Mouse (Mus musculus) embryonic facial prominence, embryonic 14.5 days (tissue): ENCODE measurements around the gene Sctr. TPM values are rescaled to one million over a fixed set of nuclear protein-coding genes. Genes with fewer than 3 reads are reported as not detected.
A peak's percentile ranks its signal among the peaks of the same experiment; 100 is the strongest.

Experiments
- ATAC-seq: fragments of 200-750 bp; cut with Nextera tagmentation; 2 replicates; pipeline ENCODE4 v1.8.0; 2017; ENCODE audit warnings: low read depth, moderate number of reproducible peaks, moderate TSS enrichment
- DNase-seq: peaks from one replicate; pipeline ENCODE4 v3.0.0-alpha.2; 2015; ENCODE audit warnings: low spot score
- H3K27ac ChIP-seq: fragments of 300-500 bp; sonication (generic); replicated peaks from 2 replicates; pipeline ENCODE4 v1.5.1; 2014; ENCODE audit warnings: low read depth, mild to moderate bottlenecking, low read length, moderate library complexity
- H3K27me3 ChIP-seq: fragments of 300-500 bp; sonication (generic); replicated peaks from 2 replicates; pipeline ENCODE4 v1.6.1; 2014; ENCODE audit warnings: low read length; ENCODE audit not compliant: control insufficient read depth, insufficient read depth
- H3K36me3 ChIP-seq: fragments of 300-500 bp; sonication (generic); 2 replicates; pipeline ENCODE4 v1.6.1; 2014; ENCODE audit warnings: low read length, mixed read lengths; ENCODE audit not compliant: control insufficient read depth, insufficient read depth
- H3K4me1 ChIP-seq: fragments of 300-500 bp; sonication (generic); 2 replicates; pipeline ENCODE4 v1.6.1; 2014; ENCODE audit warnings: antibody characterized with exemption, low read length; ENCODE audit not compliant: control insufficient read depth, insufficient read depth
- H3K4me2 ChIP-seq: fragments of 300-500 bp; sonication (generic); 2 replicates; pipeline ENCODE4 v1.6.1; 2014; ENCODE audit warnings: low read depth, mild to moderate bottlenecking, low read length, moderate library complexity, mixed read lengths
- H3K4me3 ChIP-seq: fragments of 300-500 bp; sonication (generic); 2 replicates; pipeline ENCODE4 v1.5.1; 2014; ENCODE audit warnings: low read depth, mild to moderate bottlenecking, low read length
- H3K9ac ChIP-seq: fragments of 300-500 bp; sonication (generic); 2 replicates; pipeline ENCODE4 v1.6.1; 2014; ENCODE audit warnings: low read depth, mild to moderate bottlenecking, low read length, moderate library complexity, mixed read lengths
- H3K9me3 ChIP-seq: fragments of 300-500 bp; sonication (generic); 2 replicates; pipeline ENCODE4 v1.6.1; 2016; ENCODE audit warnings: low read length; ENCODE audit not compliant: control insufficient read depth
- WGBS: fragments of 180-500 bp; shearing (Covaris S2); extraction: QIAGEN DNeasy Blood & Tissue Kit; methylation state at CpG from one replicate; pipeline ENCODE4 v1.1.7; 2014; 5-methylcytosine and 5-hydroxymethylcytosine counted together
- polyA plus RNA-seq: library from polyadenylated mRNA; unstranded; fragments of >200 nt; fragmentation: Nextera tagmentation; extraction: Ambion mirVana; gene quantifications from 2 replicates; pipeline ENCODE4 v1.2.1, GENCODE M21; 2014

Gene Sctr
- polyA plus RNA-seq, 1 experiment from 2014 or later = 0.39 TPM

DNA sequence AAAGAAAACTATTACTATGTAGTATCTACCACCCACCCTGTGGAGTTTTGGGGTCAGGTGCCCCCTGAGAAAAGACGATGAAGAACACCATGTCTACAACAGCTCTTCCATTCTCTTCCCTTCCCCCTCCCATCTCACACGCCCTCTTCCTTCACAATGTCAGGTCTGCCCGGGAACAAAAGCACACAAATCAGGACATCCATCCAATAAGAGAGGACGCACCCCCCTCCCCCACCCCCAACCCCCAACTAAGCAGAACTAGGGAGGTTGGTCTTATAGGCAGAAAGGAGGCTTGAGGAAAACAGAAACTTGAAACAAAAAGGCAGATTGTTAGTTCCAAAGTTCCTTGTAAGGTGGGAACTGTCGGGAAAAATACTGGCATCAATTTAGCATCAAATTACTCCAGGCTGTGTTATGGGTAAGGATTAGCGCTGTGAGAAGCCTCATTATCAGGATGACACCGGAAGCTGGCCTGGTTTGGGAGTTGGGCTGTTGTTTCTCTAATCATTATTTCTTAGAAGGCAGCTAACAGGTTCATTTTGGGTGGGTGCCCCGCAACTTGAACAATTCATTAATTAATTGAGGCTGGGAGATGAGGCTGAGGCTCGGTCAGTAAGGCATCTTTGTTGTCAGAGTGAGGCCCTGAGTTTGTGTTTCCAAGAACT is 71.2 kb downstream of the Sctr start:
- no peak overlapping the region for H3K4me2 ChIP-seq
- peaks cover 14% of the 10 kb centered on the region for H3K27me3 ChIP-seq
- no peak overlapping the region for H3K4me3 ChIP-seq
- ATAC-seq (no peak), DNase-seq (no peak)
- no peaks in the 10 kb centered on the region for H3K9me3 ChIP-seq
- no peaks in the 10 kb centered on the region for H3K36me3 ChIP-seq
- WGBS = 17% methylated on average over 9 of the region's 9 CpGs
- no peak overlapping the region for H3K9ac ChIP-seq
- H3K4me1 ChIP-seq = 0 out of 2 replicates have a peak, but pooled peaks cover 8% of the 10 kb centered on the region
- H3K27ac ChIP-seq = no peak overlapping the region

DNA sequence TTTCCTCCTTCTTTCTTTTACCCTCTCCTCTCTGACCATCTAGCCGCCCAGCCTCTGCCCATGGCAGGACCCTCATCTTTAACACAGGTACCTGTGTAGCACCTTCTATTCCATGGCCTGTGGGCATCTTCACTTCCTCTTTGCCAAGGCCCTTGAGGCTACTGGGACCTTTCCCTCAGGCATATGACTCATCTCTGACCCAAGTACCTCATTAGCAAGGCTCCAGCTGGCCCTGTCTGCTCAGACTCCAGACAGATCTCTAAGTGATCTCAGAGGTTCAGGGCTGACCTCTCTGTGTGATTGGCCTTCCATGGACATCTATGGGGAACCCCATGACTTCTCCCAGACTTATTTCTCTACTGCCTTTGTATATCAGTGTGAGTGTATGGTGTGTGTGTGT is 73.9 kb downstream of the Sctr start:
- Histone ChIP-seq H3K4me3 (no peak overlapping the region), H3K4me1 (peaks cover 4% of the 10 kb centered on the region; the same call in 1 of the 2 replicates), H3K9me3 (no peaks in the 10 kb centered on the region), H3K9ac (no peak overlapping the region), H3K27me3 (no peaks in the 10 kb centered on the region), H3K36me3 (no peaks in the 10 kb centered on the region), H3K4me2 (no peak overlapping the region), H3K27ac (no peak overlapping the region)
- DNase-seq (no peak), ATAC-seq (no peak)
- WGBS = 90% methylated on average over 1 of the region's 1 CpGs

DNA sequence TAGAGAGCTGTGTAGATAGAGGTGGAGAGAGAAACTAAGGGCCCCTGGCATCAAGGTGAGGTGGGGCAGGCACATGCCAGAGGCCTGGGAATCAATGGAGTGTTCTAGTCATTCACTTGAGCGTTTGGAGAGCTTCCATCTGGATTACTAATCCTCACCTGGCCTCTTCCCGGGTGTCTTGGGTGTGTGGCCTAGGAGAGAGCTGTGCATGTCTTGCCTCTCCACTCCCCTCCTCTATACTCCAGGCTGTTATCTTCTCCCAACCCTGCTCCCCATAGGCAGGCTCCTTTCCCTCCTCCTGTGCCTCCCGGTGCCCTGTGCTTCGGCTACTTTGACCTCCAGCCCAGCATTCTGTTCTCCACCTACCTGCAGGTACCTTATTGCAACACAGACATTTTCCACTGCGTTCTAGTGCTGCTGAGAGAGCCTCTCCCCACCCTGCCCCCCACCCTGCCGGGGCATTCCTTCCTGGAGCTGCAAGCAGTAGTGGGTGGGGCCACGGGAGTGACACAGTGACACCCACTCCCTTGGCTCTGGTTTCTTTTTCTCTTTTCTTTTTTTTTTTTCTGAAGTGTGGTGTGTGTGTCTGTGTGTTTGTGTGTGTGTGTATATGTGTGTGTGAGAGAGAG is 76.4 kb downstream of the Sctr start:
- no peak overlapping the region for H3K4me3 ChIP-seq
- no peak overlapping the region for H3K9ac ChIP-seq
- no peaks in the 10 kb centered on the region for H3K9me3 ChIP-seq
- no peak overlapping the region for H3K27ac ChIP-seq
- peak; percentile 62; the same call in 1 of the 2 replicates for ATAC-seq
- H3K27me3 ChIP-seq = no peaks in the 10 kb centered on the region
- no peak overlapping the region for H3K4me2 ChIP-seq
- DNase-seq = peak; percentile 63
- no peaks in the 10 kb centered on the region for H3K36me3 ChIP-seq
- H3K4me1 ChIP-seq = peaks cover 4% of the 10 kb centered on the region; the same call in 1 of the 2 replicates
- WGBS = 15% methylated on average over 6 of the region's 7 CpGs

DNA sequence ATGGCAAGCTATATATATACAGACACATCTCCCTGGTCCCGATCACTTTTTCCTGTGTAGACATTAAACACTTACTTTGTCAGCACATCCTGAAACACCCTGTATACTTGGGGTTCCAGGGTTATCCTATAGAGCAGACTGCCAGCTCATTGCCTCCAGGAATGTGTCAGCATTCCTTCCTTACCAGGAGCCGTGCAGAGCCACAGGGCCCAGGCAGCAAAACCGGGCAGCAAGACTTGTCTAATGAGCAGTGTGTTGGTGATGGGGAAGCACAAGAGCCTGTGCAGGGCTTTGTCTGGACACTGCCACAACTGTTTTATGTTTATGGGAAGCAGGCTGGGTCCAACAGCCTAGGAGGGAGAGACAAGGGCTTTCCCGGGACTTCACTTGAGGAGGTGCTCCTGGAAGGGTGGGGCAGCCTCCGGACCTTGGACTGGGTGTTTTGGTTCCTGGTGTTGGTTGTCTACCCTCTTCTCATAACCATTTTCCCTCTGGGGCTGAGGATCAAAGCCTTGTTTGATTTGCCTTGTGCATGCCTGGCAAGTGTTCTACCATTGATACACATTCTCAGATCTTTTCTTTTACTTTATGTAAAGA is 77.3 kb downstream of the Sctr start:
- Histone ChIP-seq H3K9me3 (no peaks in the 10 kb centered on the region), H3K9ac (no peak overlapping the region), H3K4me1 (peaks cover 4% of the 10 kb centered on the region; the same call in 1 of the 2 replicates), H3K36me3 (no peaks in the 10 kb centered on the region), H3K27me3 (no peaks in the 10 kb centered on the region), H3K27ac (no peak overlapping the region), H3K4me3 (no peak overlapping the region), H3K4me2 (no peak overlapping the region)
- ATAC-seq = no peak
- no peak for DNase-seq
- WGBS = 48% methylated on average over 5 of the region's 5 CpGs

DNA sequence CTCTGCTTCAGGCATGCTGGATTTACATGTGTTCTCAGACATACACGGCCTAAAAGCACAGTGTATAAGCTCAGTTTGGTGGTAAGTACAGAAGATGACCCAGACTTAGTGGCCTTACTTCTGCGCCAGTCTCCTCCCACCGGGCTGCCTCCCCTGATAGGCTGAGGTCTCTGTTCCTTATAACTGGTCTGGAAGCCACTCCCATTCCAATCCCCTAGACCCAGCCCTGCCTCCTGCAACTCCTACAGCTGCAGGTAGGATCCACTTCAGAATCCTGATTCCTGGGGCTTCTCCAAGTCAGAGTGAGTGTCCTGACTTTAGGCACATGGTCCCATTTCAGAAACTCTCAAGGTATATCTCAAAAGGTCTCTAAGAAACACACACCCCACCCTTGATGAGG is 79.0 kb downstream of the Sctr start:
- H3K27me3 ChIP-seq = no peaks in the 10 kb centered on the region
- H3K4me1 ChIP-seq = peaks cover 4% of the 10 kb centered on the region; the same call in 1 of the 2 replicates
- ATAC-seq (no peak), DNase-seq (no peak)
- H3K27ac ChIP-seq = no peak overlapping the region
- H3K36me3 ChIP-seq = no peaks in the 10 kb centered on the region
- 58% methylated on average over 3 of the region's 3 CpGs for WGBS
- H3K9me3 ChIP-seq = no peaks in the 10 kb centered on the region
- no peak overlapping the region for H3K4me3 ChIP-seq
- H3K9ac ChIP-seq = no peak overlapping the region
- no peak overlapping the region for H3K4me2 ChIP-seq

DNA sequence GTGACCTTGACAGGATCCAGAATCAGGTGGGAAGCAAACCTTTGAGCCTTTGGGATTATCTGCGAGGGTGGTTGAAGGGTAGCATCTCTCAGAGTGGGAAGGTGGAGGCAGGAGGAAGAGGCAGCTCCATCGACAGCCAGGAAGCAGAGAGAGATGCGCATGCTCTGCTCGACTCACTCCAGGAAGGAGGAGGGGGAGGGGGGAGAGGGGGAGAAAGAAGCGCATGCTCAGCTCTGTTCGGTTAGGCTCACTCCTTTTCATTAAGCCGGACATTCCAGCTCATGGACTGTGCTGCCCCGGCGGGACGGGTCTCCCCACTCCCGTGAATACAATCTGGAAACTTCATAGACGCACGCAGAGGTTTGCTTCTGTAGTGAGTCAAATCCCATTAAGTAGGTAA is 80.0 kb downstream of the Sctr start:
- H3K4me2 ChIP-seq = no peak overlapping the region
- H3K9ac ChIP-seq = no peak overlapping the region
- no peaks in the 10 kb centered on the region for H3K9me3 ChIP-seq
- H3K27ac ChIP-seq = no peak overlapping the region
- ATAC-seq (no peak), DNase-seq (no peak)
- H3K27me3 ChIP-seq = no peaks in the 10 kb centered on the region
- H3K4me3 ChIP-seq = no peak overlapping the region
- 54% methylated on average over 13 of the region's 13 CpGs for WGBS
- peaks cover 4% of the 10 kb centered on the region; the same call in 1 of the 2 replicates for H3K4me1 ChIP-seq
- no peaks in the 10 kb centered on the region for H3K36me3 ChIP-seq

DNA sequence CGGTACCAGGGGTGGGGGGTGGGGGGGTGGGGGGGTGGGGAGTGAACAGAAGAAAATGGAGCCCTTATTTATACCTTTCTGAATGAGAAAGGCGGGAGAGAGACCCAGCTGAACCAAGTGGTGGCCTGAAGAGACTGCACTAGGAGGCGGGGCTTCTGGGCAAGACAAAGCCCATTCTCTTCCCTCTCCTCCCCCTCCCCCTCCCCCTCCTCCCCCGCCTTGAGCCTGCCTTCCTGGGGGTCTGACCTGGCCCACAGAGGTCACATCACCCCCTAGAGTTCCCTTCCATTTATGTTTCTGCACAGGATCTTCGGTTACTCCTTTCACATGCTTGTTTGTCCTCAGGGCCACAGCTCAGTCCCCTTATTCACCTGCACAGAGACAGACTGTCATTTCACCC is 82.5 kb downstream of the Sctr start:
- H3K4me1 ChIP-seq = no peaks in the 10 kb centered on the region
- H3K9ac ChIP-seq = no peak overlapping the region
- no peak overlapping the region for H3K4me2 ChIP-seq
- 6% methylated on average over 2 of the region's 5 CpGs for WGBS
- H3K4me3 ChIP-seq = no peak overlapping the region
- no peaks in the 10 kb centered on the region for H3K9me3 ChIP-seq
- ATAC-seq (no peak), DNase-seq (no peak)
- H3K27ac ChIP-seq = no peak overlapping the region
- no peaks in the 10 kb centered on the region for H3K36me3 ChIP-seq
- H3K27me3 ChIP-seq = no peaks in the 10 kb centered on the region

DNA sequence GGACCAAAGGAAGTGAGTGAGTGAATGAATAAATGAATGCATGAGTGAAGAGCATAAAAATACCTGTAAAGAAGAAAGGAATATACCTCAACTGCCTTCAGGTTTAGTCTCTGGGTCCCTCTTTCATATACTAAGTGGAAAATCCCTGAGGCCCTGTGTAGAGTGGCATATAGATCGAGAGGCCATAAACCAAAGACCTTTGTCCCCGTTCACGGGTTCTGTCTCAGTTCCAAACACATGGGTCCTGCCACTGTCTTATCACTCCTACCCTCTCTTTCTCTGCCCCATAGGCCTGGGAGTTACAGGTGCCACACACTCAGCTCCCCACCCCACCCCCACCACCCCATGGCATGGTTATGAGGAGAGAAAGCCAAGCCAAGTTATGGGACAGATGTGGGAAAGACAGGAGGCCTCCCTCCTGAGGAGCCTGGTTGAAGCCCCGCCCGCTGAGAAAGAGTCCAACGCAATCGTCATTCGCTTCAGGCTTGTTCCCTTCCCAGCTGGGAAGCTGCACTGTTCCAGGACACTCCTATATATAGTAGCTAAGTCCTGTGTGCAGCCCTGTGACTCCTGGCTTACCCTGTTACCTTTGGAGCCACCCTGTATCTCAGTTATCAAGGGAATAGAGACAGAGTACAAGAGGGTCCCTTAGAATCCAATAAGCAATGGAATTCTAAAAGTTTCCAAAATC is 84.3 kb downstream of the Sctr start:
- 84% methylated on average over 8 of the region's 8 CpGs for WGBS
- H3K27me3 ChIP-seq = no peaks in the 10 kb centered on the region
- DNase-seq = no peak
- ATAC-seq = no peak
- H3K9ac ChIP-seq = no peak overlapping the region
- no peaks in the 10 kb centered on the region for H3K36me3 ChIP-seq
- H3K4me1 ChIP-seq = no peaks in the 10 kb centered on the region
- no peak overlapping the region for H3K27ac ChIP-seq
- no peaks in the 10 kb centered on the region for H3K9me3 ChIP-seq
- no peak overlapping the region for H3K4me2 ChIP-seq
- H3K4me3 ChIP-seq = no peak overlapping the region
